In the genomic region with DNA sequence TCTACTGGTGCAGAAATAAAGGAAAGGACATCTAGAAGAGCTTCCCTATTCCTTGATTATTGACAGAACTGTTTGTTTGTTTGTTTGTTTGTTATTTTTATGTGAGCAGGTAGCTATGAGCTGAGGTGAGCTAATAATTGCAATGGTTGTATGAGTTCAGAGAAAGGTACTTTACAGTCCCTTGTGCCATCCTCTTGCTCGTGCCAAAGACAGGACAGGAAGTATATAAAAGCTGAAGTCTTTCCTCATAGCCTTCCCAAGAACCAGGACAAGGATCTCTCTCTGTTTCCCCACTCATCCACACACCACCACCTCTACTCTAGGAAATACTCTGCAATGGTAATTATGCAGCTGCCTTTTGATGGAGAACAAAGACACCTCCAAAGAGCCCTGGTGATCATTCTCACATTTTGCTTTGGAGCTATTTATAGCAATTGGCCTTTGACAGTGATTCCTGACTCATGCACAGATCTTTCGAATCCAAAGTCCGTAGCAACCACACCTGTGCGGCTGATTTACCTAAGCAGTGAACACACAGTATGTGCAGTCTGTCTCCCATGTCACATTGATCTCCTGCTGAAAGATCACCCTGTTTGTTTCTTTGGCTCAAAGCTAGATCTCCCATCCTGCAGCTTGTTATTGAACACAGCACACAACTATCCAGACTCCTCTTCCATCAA, we compare ENCODE assay signal across 21 mouse cellular contexts. TPM values are rescaled to one million over a fixed set of nuclear protein-coding genes. Genes with fewer than 3 reads are reported as not detected.
"Had no signal": no experiment of that assay in that cellular context is flagged by ENCODE, and none has a peak within 500 bp of the region (broad histone marks: within the 10 kb centered on the region; RNA-seq: fewer than 3 reads in every experiment).

No protein-coding gene starts in this region.

- H3K27ac ChIP-seq: kidney, postnatal 0 days; limb, embryonic 13.5 days; liver, embryonic 13.5 days; lung, embryonic 15.5 days; midbrain, embryonic 10.5 days; midbrain, embryonic 13.5 days; neural tube, embryonic 13.5 days had no signal

- H3K36me3 ChIP-seq: limb, embryonic 13.5 days; liver, embryonic 13.5 days; lung, embryonic 15.5 days; midbrain, embryonic 10.5 days; midbrain, embryonic 13.5 days; neural tube, embryonic 13.5 days had no signal

- H3K27me3 ChIP-seq: limb, embryonic 13.5 days; liver, embryonic 13.5 days; lung, embryonic 15.5 days; megakaryocyte, embryonic 14.5 days; midbrain, embryonic 13.5 days; neural tube, embryonic 13.5 days had no signal

- H3K4me2 ChIP-seq: limb, embryonic 13.5 days; liver, embryonic 13.5 days; lung, embryonic 15.5 days; midbrain, embryonic 13.5 days; neural tube, embryonic 13.5 days had no signal

- H3K4me3 ChIP-seq: limb, embryonic 13.5 days; liver, embryonic 13.5 days; lung, embryonic 15.5 days; megakaryocyte, embryonic 14.5 days; midbrain, embryonic 10.5 days; midbrain, embryonic 13.5 days; myocyte; neural tube, embryonic 13.5 days had no signal

- H3K4me1 ChIP-seq: limb, embryonic 13.5 days; liver, embryonic 13.5 days; lung, embryonic 15.5 days; megakaryocyte, embryonic 14.5 days; midbrain, embryonic 10.5 days; midbrain, embryonic 13.5 days; neural tube, embryonic 13.5 days had no signal

- H3K9ac ChIP-seq: limb, embryonic 13.5 days; liver, embryonic 13.5 days; lung, embryonic 15.5 days; midbrain, embryonic 13.5 days; neural tube, embryonic 13.5 days had no signal

- ATAC-seq: hindbrain, embryonic 16.5 days; midbrain, embryonic 13.5 days; midbrain, embryonic 16.5 days had no signal

- H3K9me3 ChIP-seq: limb, embryonic 13.5 days; liver, embryonic 13.5 days; lung, embryonic 15.5 days; midbrain, embryonic 10.5 days; midbrain, embryonic 13.5 days; neural tube, embryonic 13.5 days had no signal

- DNase-seq: kidney, adult 18-20 months; kidney, postnatal 36 days; left cerebral cortex, postnatal 4 days; liver, embryonic 13.5 days; lung, adult 18-20 months; lung, postnatal 10 days; lung, postnatal 36 days; retina, postnatal 1 day; right cerebral cortex, postnatal 25 days; thymus, adult 18-20 months; thymus, postnatal 36 days had no signal

RNA-seq across cellular contexts. Expression of gene Adcy2, which starts 29.9 kb away (rescaled TPM):
- polyA plus RNA-seq: myocyte had no signal
